Mouse (Mus musculus): ENCODE data around the gene Hist1h3c. TPM values are rescaled to one million over a fixed set of nuclear protein-coding genes. Genes with fewer than 3 reads are reported as not detected.
A peak's percentile ranks its signal among the peaks of the same experiment; 100 is the strongest.
"Not testable (repeated sequence)": the region's sequence is repeated elsewhere in the genome, so short reads cannot be mapped to it uniquely, and the experiment has no call there.

Gene Hist1h3c
- polyA plus RNA-seq, 1 experiment from 2014 or later: 0.27 TPM

- no peak for ATAC-seq
- TF ChIP-seq CTCF (IDR thresholded peaks at IDR 0.05) (no peak), EP300 (IDR thresholded peaks at IDR 0.05) (no peak)
- Histone ChIP-seq H3K4me3 (ENCODE audit: low read depth, low read length) (no peak overlapping the region), H3K9me3 (ENCODE audit: low read length) (no peaks in the 10 kb centered on the region), H3K27ac (ENCODE audit: low read length) (no peak overlapping the region), H3K27me3 (replicated peaks; ENCODE audit: insufficient read depth, low read length) (no peaks in the 10 kb centered on the region), H3K4me1 (ENCODE audit: insufficient read depth, low read depth, low read length) (peaks cover 9% of the 10 kb centered on the region), H3K36me3 (ENCODE audit: insufficient read depth, low read length) (no peaks in the 10 kb centered on the region), H3K9ac (replicated peaks; ENCODE audit: low read depth) (no peak overlapping the region), H3K4me2 (replicated peaks; ENCODE audit: low read depth, low read length) (no peak overlapping the region)
- 48% methylated on average over 5 of the region's 5 CpGs for WGBS
- DNase-seq (ENCODE audit: low spot score): no peak
Observed at GRCm38 (mm10) chr13:23768834-23769397, 23.5 kb upstream of the Hist1h3c start.

DNA sequence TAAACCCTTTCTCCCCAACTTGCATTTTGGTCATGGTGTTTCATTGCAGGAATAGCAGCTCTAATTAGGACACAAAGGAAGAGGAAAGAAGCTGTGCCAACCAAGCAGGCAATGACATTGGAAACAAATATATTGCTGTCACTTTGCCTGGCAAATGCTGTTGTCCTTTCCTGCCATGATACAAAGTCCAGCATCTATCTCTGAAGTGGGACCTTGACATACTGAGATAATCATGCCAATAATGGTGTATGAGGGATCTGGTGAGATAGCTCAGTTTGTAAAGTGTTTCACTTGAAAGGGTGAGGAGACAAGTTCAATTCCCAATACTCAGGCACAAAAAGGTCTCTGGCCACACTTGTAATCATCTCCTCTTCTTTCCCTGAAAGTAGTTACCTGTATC lies 21.4 kb upstream of the Hist1h3c start:
- TF ChIP-seq CTCF (IDR thresholded peaks at IDR 0.05): no peak
- no peak for TF ChIP-seq EP300 (IDR thresholded peaks at IDR 0.05)
- H3K9me3 ChIP-seq (ENCODE audit: low read length): no peaks in the 10 kb centered on the region
- no peaks in the 10 kb centered on the region for H3K27me3 ChIP-seq (replicated peaks; ENCODE audit: insufficient read depth, low read length)
- H3K9ac ChIP-seq (replicated peaks; ENCODE audit: low read depth): no peak overlapping the region
- ATAC-seq (no peak), DNase-seq (ENCODE audit: low spot score) (no peak)
- no peak overlapping the region for H3K27ac ChIP-seq (ENCODE audit: low read length)
- no peak overlapping the region for H3K4me2 ChIP-seq (replicated peaks; ENCODE audit: low read depth, low read length)
- H3K36me3 ChIP-seq (ENCODE audit: insufficient read depth, low read length): no peaks in the 10 kb centered on the region
- H3K4me1 ChIP-seq (ENCODE audit: insufficient read depth, low read depth, low read length): peaks cover 8% of the 10 kb centered on the region
- no peak overlapping the region for H3K4me3 ChIP-seq (ENCODE audit: low read depth, low read length)

DNA sequence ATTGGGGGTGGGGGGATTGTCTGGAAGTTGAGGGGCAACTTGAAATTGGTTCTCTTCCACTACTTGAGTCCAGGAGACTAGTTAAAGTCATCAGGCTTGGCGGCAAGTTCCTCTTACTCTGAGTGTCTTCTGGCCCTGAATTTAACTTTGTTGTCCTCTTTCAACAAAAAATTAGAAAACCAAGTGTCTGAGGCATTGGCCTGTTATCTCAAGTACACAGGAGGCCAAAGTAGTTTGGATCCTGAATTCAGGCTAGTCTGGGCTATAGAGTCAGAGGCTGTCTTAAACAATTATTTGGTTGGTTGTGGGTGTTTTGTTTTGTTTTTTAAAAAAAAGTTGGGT lies 19.7 kb upstream of the Hist1h3c start:
- H3K27ac ChIP-seq (ENCODE audit: low read length): no peak overlapping the region
- no peaks in the 10 kb centered on the region for H3K36me3 ChIP-seq (ENCODE audit: insufficient read depth, low read length)
- H3K4me2 ChIP-seq (replicated peaks; ENCODE audit: low read depth, low read length): no peak overlapping the region
- DNase-seq (ENCODE audit: low spot score) (no peak), ATAC-seq (no peak)
- no peaks in the 10 kb centered on the region for H3K27me3 ChIP-seq (replicated peaks; ENCODE audit: insufficient read depth, low read length)
- H3K9me3 ChIP-seq (ENCODE audit: low read length): no peaks in the 10 kb centered on the region
- no peak overlapping the region for H3K9ac ChIP-seq (replicated peaks; ENCODE audit: low read depth)
- H3K4me3 ChIP-seq (ENCODE audit: low read depth, low read length): no peak overlapping the region
- TF ChIP-seq CTCF (IDR thresholded peaks at IDR 0.05) (no peak), EP300 (IDR thresholded peaks at IDR 0.05) (no peak)
- WGBS: 27% methylated on average over 1 of the region's 1 CpGs
- peaks cover 11% of the 10 kb centered on the region for H3K4me1 ChIP-seq (ENCODE audit: insufficient read depth, low read depth, low read length)

- ATAC-seq (no peak), DNase-seq (ENCODE audit: low spot score) (no peak)
- 38% methylated on average over 10 of the region's 12 CpGs for whole genome bisulfite sequencing
- TF ChIP-seq EP300 (IDR thresholded peaks at IDR 0.05) (no peak), CTCF (IDR thresholded peaks at IDR 0.05) (no peak)
- H3K27me3 ChIP-seq (replicated peaks; ENCODE audit: insufficient read depth, low read length): no peaks in the 10 kb centered on the region
- peaks cover 12% of the 10 kb centered on the region for H3K4me1 ChIP-seq (ENCODE audit: insufficient read depth, low read depth, low read length)
- no peak overlapping the region for H3K27ac ChIP-seq (ENCODE audit: low read length)
- no peaks in the 10 kb centered on the region for H3K9me3 ChIP-seq (ENCODE audit: low read length)
- H3K4me3 ChIP-seq (ENCODE audit: low read depth, low read length): no peak overlapping the region
- H3K36me3 ChIP-seq (ENCODE audit: insufficient read depth, low read length): no peaks in the 10 kb centered on the region
- peak overlapping the region; percentile 75 for H3K4me2 ChIP-seq (replicated peaks; ENCODE audit: low read depth, low read length)
- peak overlapping the region; percentile 64; the same call in 1 of the 2 replicates for H3K9ac ChIP-seq (replicated peaks; ENCODE audit: low read depth)
Observed at GRCm38 (mm10) chr13:23764324-23765171, 19.1 kb upstream of the Hist1h3c start.

GRCm38 (mm10) chr13:23763586-23764323 lies 18.4 kb upstream of the Hist1h3c start, which contains the start of gene Hist1h1a:
Gene Hist1h1a, plus strand, starts transcription at chr13:23763666.
- Histone ChIP-seq H3K4me3 (ENCODE audit: low read depth, low read length) (peak within 1 kb of the TSS; percentile 49), H3K27ac (ENCODE audit: low read length) (peak within 1 kb of the TSS; percentile 81), H3K36me3 (ENCODE audit: insufficient read depth, low read length) (no peaks in the 10 kb centered on the region), H3K9ac (replicated peaks; ENCODE audit: low read depth) (peak within 1 kb of the TSS; percentile 64), H3K27me3 (replicated peaks; ENCODE audit: insufficient read depth, low read length) (no peaks in the 10 kb centered on the region), H3K9me3 (ENCODE audit: low read length) (no peaks in the 10 kb centered on the region), H3K4me2 (replicated peaks; ENCODE audit: low read depth, low read length) (peak within 1 kb of the TSS; percentile 75), H3K4me1 (ENCODE audit: insufficient read depth, low read depth, low read length) (peaks cover 12% of the 10 kb centered on the region)
- DNase-seq (ENCODE audit: low spot score) (peak; percentile 98), ATAC-seq (peak; percentile 68)
- 3% methylated on average over 34 of the region's 34 CpGs for WGBS
- TF ChIP-seq EP300 (IDR thresholded peaks at IDR 0.05) (no peak; the same call in 1 of the 2 replicates), CTCF (IDR thresholded peaks at IDR 0.05) (no peak)

- TF ChIP-seq EP300 (IDR thresholded peaks at IDR 0.05) (no peak), CTCF (IDR thresholded peaks at IDR 0.05) (no peak)
- peaks cover 12% of the 10 kb centered on the region for H3K4me1 ChIP-seq (ENCODE audit: insufficient read depth, low read depth, low read length)
- peak overlapping the region; percentile 49 for H3K4me3 ChIP-seq (ENCODE audit: low read depth, low read length)
- peak overlapping the region; percentile 81 for H3K27ac ChIP-seq (ENCODE audit: low read length)
- peak overlapping the region; percentile 75 for H3K4me2 ChIP-seq (replicated peaks; ENCODE audit: low read depth, low read length)
- H3K36me3 ChIP-seq (ENCODE audit: insufficient read depth, low read length): no peaks in the 10 kb centered on the region
- H3K9me3 ChIP-seq (ENCODE audit: low read length): no peaks in the 10 kb centered on the region
- H3K27me3 ChIP-seq (replicated peaks; ENCODE audit: insufficient read depth, low read length): no peaks in the 10 kb centered on the region
- 0 out of 2 replicates have a peak overlapping the region, but pooled peaks have one; percentile 13 for H3K9ac ChIP-seq (replicated peaks; ENCODE audit: low read depth)
- ATAC-seq (no peak), DNase-seq (ENCODE audit: low spot score) (peak; percentile 47)
- WGBS: 1% methylated on average over 10 of the region's 10 CpGs
Observed at GRCm38 (mm10) chr13:23763242-23763585, 17.8 kb upstream of the Hist1h3c start.

- DNase-seq (ENCODE audit: low spot score): peak; percentile 98
- peak within 1 kb of the TSS; percentile 81 for H3K27ac ChIP-seq (ENCODE audit: low read length)
- 3% methylated on average over 26 of the region's 52 CpGs for WGBS
- H3K36me3 ChIP-seq (ENCODE audit: insufficient read depth, low read length); H3K9me3 ChIP-seq (ENCODE audit: low read length); H3K27me3 ChIP-seq (replicated peaks; ENCODE audit: insufficient read depth, low read length): not testable (repeated sequence)
- peak within 1 kb of the TSS; percentile 35 for H3K9ac ChIP-seq (replicated peaks; ENCODE audit: low read depth)
- peaks cover 12% of the 10 kb centered on the region for H3K4me1 ChIP-seq (ENCODE audit: insufficient read depth, low read depth, low read length)
- ATAC-seq: peak; percentile 59
- H3K4me3 ChIP-seq (ENCODE audit: low read depth, low read length): peak within 1 kb of the TSS; percentile 49
- peak within 1 kb of the TSS; percentile 75 for H3K4me2 ChIP-seq (replicated peaks; ENCODE audit: low read depth, low read length)
Observed at GRCm38 (mm10) chr13:23761871-23762821, 16.7 kb upstream of the Hist1h3c start, which contains the start of gene Hist1h3a. Gene Hist1h3a, minus strand, starts transcription at chr13:23762386.

Data from lung, postnatal 0 days (tissue).